Mouse (Mus musculus) olfactory bulb, adult 2 months (tissue): ENCODE results near the gene BC035044.

Experiments used
- CTCF ChIP-seq: fragments of 200-500 bp; IDR thresholded peaks from 2 replicates; pipeline ENCODE4 v1.5.1; 2012; ENCODE audit warnings: low read depth, mild to moderate bottlenecking, low read length, moderate library complexity; ENCODE audit not compliant: insufficient read depth
- POLR2A ChIP-seq: fragments of 200-500 bp; IDR thresholded peaks from 2 replicates; pipeline ENCODE4 v1.6.1; 2012; ENCODE audit warnings: mild to moderate bottlenecking, low read depth, low read length, moderate library complexity; ENCODE audit not compliant: insufficient read depth

DNA sequence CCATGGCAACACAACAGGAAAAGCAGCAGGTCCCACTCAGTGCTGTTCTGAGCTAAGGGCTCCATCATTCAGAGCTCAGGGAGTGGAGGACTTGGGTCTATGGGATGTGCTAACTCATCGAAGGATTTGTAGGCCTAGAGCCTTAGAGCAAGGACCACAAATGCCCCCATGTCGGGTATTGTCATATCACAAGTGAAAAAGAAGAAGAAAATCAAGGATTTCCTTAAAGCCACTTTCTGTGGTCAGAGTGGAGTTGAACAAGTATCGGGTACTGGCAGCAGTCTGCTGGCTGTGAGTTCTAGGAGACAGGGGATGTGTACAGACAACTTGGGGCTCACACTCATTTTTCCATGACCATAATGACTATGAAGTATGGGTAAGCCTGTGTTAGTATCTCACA is 64.1 kb downstream of the BC035044 start:
- no peak for TF ChIP-seq CTCF
- no peak for TF ChIP-seq POLR2A
